Mouse (Mus musculus) small intestine, adult 2 months (tissue): ENCODE measurements at regions not wholly inside any gene's neighbourhood (a gene's known extent, or its start where the extent isn't known, plus 50 kb on each side); places are given as distances from the start of the nearest gene placed in this dataset.

ENCODE experiments used
- H3K27ac ChIP-seq: fragments of 200-500 bp; 2 replicates; pipeline ENCODE4 v1.5.1; 2012; ENCODE audit warnings: low read depth, low read length, control low read depth, inconsistent platforms; ENCODE audit not compliant: insufficient read depth
- H3K27me3 ChIP-seq: fragments of 200-500 bp; 2 replicates; pipeline ENCODE4 v1.6.1; 2012; ENCODE audit warnings: mild to moderate bottlenecking, moderate library complexity, low read length, inconsistent platforms; ENCODE audit not compliant: control insufficient read depth, insufficient read depth
- H3K36me3 ChIP-seq: fragments of 200-500 bp; 2 replicates; pipeline ENCODE4 v1.6.1; 2012; ENCODE audit warnings: mild to moderate bottlenecking, low read length, control low read depth, inconsistent platforms; ENCODE audit not compliant: control insufficient read depth, insufficient read depth
- H3K4me1 ChIP-seq: fragments of 200-500 bp; 2 replicates; pipeline ENCODE4 v1.6.1; 2012; ENCODE audit warnings: low read length, inconsistent platforms, mixed read lengths; ENCODE audit not compliant: control insufficient read depth, insufficient read depth, insufficient read length
- H3K4me3 ChIP-seq: fragments of 200-500 bp; 2 replicates; pipeline ENCODE4 v1.5.1; 2012; ENCODE audit warnings: low read depth, mild to moderate bottlenecking, control low read depth, inconsistent platforms, low read length, moderate library complexity
- CTCF ChIP-seq: fragments of 200-500 bp; IDR thresholded peaks from 2 replicates; pipeline ENCODE4 v1.5.1; 2012; ENCODE audit warnings: low read depth, mild to moderate bottlenecking, control low read depth, inconsistent platforms, low read length, moderate library complexity, mixed read lengths; ENCODE audit not compliant: insufficient replicate concordance, insufficient read length; ENCODE audit errors: extremely low read depth
- POLR2A ChIP-seq: fragments of 200-500 bp; IDR thresholded peaks from 2 replicates; pipeline ENCODE4 v1.6.1; 2012; ENCODE audit warnings: low read depth, mild to moderate bottlenecking, control low read depth, inconsistent platforms, low read length, moderate library complexity
- WGBS: fragments of 180-500 bp; shearing (Covaris S2); methylation state at CpG from one replicate; pipeline ENCODE4 v1.1.7; 2018; 5-methylcytosine and 5-hydroxymethylcytosine counted together

GRCm38 (mm10) chr1:73411452-73411851, 395.7 kb upstream of the Tnp1 start:
- Histone ChIP-seq H3K36me3 (no peaks in the 10 kb centered on the region), H3K27ac (no peak overlapping the region), H3K4me3 (no peak overlapping the region), H3K4me1 (no peaks in the 10 kb centered on the region), H3K27me3 (no peaks in the 10 kb centered on the region)
- TF ChIP-seq POLR2A = no peak
- no peak for TF ChIP-seq CTCF
- WGBS = 90% methylated on average over 2 of the region's 2 CpGs

DNA sequence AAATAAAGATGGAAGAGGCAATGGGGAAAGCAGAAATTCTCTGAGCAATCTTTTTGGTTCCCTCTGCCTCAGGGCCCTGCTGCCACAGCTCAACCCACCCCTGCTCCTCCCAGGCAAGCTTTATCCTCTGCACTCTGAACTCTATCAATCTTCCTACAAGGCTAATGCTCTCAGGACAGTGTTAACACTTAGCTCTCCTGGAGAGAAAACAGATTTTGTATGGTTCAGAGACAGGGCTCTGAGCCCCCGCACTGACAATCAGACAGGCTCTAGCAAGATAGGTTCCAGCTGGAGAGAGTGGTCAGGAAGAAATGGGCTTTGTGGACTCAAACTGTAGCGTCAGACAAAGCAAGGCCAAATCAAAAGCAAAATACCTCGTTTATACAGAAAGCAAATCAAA, 383.5 kb upstream of the Tnp1 start:
- H3K4me1 ChIP-seq = no peaks in the 10 kb centered on the region
- no peak overlapping the region for H3K27ac ChIP-seq
- no peaks in the 10 kb centered on the region for H3K36me3 ChIP-seq
- H3K4me3 ChIP-seq = no peak overlapping the region
- H3K27me3 ChIP-seq = no peaks in the 10 kb centered on the region
- TF ChIP-seq POLR2A = no peak
- TF ChIP-seq CTCF = no peak
- WGBS = 55% methylated on average over 3 of the region's 3 CpGs

GRCm38 (mm10) chr1:73395034-73395433, 379.3 kb upstream of the Tnp1 start:
- Histone ChIP-seq H3K27me3 (no peaks in the 10 kb centered on the region), H3K4me3 (no peak overlapping the region), H3K27ac (no peak overlapping the region), H3K4me1 (no peaks in the 10 kb centered on the region), H3K36me3 (no peaks in the 10 kb centered on the region)
- TF ChIP-seq CTCF (no peak), POLR2A (no peak)
- 56% methylated on average over 1 of the region's 1 CpGs for WGBS

DNA sequence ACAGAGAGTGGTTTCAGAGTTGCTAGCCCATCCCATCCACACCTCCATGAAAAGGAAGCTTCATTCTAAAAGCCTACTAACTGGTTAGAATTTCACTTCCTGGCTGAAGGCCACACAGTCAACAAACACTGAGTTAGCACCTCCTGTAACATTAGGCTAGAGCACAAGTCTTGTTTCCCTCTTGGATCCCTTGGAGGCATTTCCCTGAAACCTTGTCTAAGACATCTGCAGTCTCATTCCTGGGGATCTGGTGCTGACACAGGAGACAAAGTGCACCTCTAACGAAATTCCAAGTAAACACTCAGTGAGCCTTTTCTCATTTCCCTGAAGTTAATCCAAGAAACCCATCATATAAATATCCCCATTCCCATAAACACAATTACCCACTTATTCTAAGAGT, 378.8 kb upstream of the Tnp1 start:
- no peaks in the 10 kb centered on the region for H3K27me3 ChIP-seq
- no peaks in the 10 kb centered on the region for H3K36me3 ChIP-seq
- H3K4me1 ChIP-seq = no peaks in the 10 kb centered on the region
- no peak overlapping the region for H3K27ac ChIP-seq
- 53% methylated on average over 1 of the region's 1 CpGs for WGBS
- TF ChIP-seq CTCF = no peak
- TF ChIP-seq POLR2A = no peak
- no peak overlapping the region for H3K4me3 ChIP-seq

DNA sequence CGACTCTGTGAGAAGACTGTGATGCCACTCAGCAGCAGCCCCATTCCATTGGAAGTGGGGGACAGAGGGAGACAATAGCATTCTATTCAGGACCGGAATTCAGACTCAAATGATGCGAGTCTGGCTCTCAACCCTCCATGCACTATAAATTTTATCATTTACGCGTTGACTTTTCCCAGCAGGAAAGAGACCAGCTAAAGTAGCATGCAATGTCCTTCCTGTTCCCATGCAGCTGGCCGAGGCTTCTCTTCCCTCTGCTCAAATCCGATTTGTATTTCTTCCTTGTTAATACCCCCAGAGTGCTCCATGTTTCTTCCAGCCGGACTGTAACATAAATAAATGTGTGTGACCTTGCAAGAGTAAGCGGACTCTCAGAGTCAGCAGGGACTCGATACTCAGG, 376.4 kb upstream of the Tnp1 start:
- Histone ChIP-seq H3K4me1 (no peaks in the 10 kb centered on the region), H3K27ac (no peak overlapping the region), H3K27me3 (no peaks in the 10 kb centered on the region), H3K36me3 (no peaks in the 10 kb centered on the region), H3K4me3 (no peak overlapping the region)
- WGBS = 74% methylated on average over 10 of the region's 10 CpGs
- TF ChIP-seq CTCF = no peak
- TF ChIP-seq POLR2A = no peak

GRCm38 (mm10) chr1:73389976-73390375, 374.3 kb upstream of the Tnp1 start:
- TF ChIP-seq CTCF = no peak
- no peak for TF ChIP-seq POLR2A
- WGBS = 90% methylated on average over 3 of the region's 3 CpGs
- no peaks in the 10 kb centered on the region for H3K27me3 ChIP-seq
- no peaks in the 10 kb centered on the region for H3K36me3 ChIP-seq
- no peak overlapping the region for H3K4me3 ChIP-seq
- H3K27ac ChIP-seq = no peak overlapping the region
- H3K4me1 ChIP-seq = no peaks in the 10 kb centered on the region

- 86% methylated on average over 3 of the region's 3 CpGs for WGBS
- no peak for TF ChIP-seq CTCF
- no peak overlapping the region for H3K4me3 ChIP-seq
- no peaks in the 10 kb centered on the region for H3K36me3 ChIP-seq
- H3K27me3 ChIP-seq = no peaks in the 10 kb centered on the region
- H3K4me1 ChIP-seq = no peaks in the 10 kb centered on the region
- H3K27ac ChIP-seq = no peak overlapping the region
These were observed 373.5 kb upstream of the Tnp1 start for GRCm38 (mm10) chr1:73389174-73389573.

- WGBS = 71% methylated on average over 9 of the region's 9 CpGs
- TF ChIP-seq POLR2A (no peak), CTCF (no peak)
These were observed 365.9 kb upstream of the Tnp1 start for GRCm38 (mm10) chr1:73381578-73381977.

More at GRCm38 (mm10) chr1:73381578-73381977, 365.9 kb upstream of the Tnp1 start:
- no peaks in the 10 kb centered on the region for H3K4me1 ChIP-seq
- no peak overlapping the region for H3K27ac ChIP-seq
- no peak overlapping the region for H3K4me3 ChIP-seq
- H3K36me3 ChIP-seq = no peaks in the 10 kb centered on the region
- H3K27me3 ChIP-seq = no peaks in the 10 kb centered on the region
